Mouse (Mus musculus): ENCODE data around the gene 4931409K22Rik. TPM values are rescaled to one million over a fixed set of nuclear protein-coding genes. Genes with fewer than 3 reads are reported as not detected.

4931409K22Rik gene
- polyA plus RNA-seq, 1 experiment from 2014 or later, result not detected

DNA sequence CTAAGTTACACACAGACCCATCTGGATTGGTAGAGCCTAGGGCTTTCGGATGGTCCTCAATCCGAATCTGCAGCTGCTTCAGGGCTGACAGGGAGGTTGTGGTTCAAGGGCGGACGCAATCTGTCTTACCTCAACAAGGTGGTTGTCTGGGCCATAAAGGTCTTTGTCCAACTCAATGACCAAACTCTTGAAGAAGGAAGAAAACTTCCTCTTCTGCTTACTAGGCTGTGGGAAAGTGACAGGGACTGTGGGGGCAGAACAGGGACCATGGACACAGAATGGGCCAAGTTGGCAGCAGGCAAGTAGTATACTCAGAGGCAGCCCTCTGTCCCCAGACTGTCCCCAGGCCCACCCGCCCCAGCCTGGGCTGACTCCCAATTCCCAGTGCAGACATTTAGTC, 38.7 kb upstream of the 4931409K22Rik start:
- no peak for TF ChIP-seq CTCF (IDR thresholded peaks at IDR 0.05)
- POLR2A ChIA-PET, result interaction anchor here (1.2 kb wide), 1 partner anchor 11 kb away, joined by 6 read pairs; no protein-coding TSS in a partner anchor
- in situ Hi-C loops (cut with MboI; ENCODE audit: low pct_unique_long_range_greater_than_20kb), result loop anchor here (5.0 kb wide), 1 partner anchor 52 kb away; no protein-coding TSS in a partner anchor
- no peak for ATAC-seq
- DNase-seq (ENCODE audit: low read depth, low spot score), result no peak
- CTCF ChIA-PET, result interaction anchor here (1.3 to 5.6 kb wide), 3 partner anchors 9 to 29 kb away, joined by 3 to 49 read pairs (median 10); partner anchors contain the start of gene Chpf2
- H3K27me3 ChIP-seq, result no peaks in the 10 kb centered on the region

DNA sequence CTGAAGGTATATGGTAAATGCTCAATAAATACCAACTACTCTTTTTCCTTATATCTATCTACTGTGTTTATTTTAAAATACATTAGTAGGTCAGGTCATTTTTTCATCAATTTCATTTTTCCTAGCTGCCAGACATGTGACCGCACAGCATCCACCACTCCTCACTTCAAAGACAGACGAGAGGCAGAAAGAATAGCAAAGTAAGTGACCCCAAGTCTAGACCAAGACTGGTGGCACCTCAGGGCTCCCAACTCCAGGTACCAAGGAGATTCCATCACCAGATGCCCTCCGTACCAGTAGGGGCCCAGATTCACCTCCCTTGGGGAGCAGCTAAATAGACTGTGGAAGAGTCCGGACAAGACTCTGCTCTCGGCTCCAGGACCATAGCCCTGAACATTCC, 37.7 kb upstream of the 4931409K22Rik start:
- in situ Hi-C loops (cut with MboI; ENCODE audit: low pct_unique_long_range_greater_than_20kb), result no loop called here
- CTCF ChIA-PET, result interaction anchor here (0.9 to 5.6 kb wide), 3 partner anchors 9 to 83 kb away, joined by 3 to 49 read pairs (median 4); partner anchors contain the start of gene Chpf2
- no peak for DNase-seq (ENCODE audit: low read depth, low spot score)
- no peak for ATAC-seq
- POLR2A ChIA-PET, result interaction anchor here (0.5 to 1.2 kb wide), 2 partner anchors 10 to 653 kb away, joined by 3 to 6 read pairs; no protein-coding TSS in a partner anchor
- H3K27me3 ChIP-seq, result no peaks in the 10 kb centered on the region
- TF ChIP-seq CTCF (IDR thresholded peaks at IDR 0.05), result no peak

DNA sequence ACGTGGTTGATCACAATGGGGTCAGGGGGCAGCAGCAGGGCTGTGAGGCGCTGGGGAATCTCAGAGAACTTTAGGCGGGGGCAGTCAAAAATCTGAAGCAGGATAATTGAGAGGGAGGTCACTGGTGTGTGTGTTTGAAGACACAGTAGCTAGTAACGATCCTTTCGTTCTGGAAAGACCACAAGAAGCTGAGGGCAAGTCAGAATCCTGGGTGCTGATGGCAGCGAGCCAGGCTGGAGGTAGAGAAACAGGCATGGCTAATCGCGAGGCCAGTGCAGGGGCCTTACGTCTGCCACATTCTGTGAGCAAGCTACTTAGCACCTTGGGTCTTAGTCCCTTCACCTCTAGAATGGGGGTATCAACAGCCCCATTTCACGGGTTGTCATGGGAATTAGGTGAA, 37.3 kb upstream of the 4931409K22Rik start:
- H3K27me3 ChIP-seq, result no peaks in the 10 kb centered on the region
- in situ Hi-C loops (cut with MboI; ENCODE audit: low pct_unique_long_range_greater_than_20kb), result no loop called here
- TF ChIP-seq CTCF (IDR thresholded peaks at IDR 0.05), result no peak
- DNase-seq (ENCODE audit: low read depth, low spot score) (no peak), ATAC-seq (no peak)
- ChIA-PET POLR2A (interaction anchor here (0.5 to 1.2 kb wide), 2 partner anchors 10 to 654 kb away, joined by 3 to 6 read pairs; no protein-coding TSS in a partner anchor), CTCF (interaction anchor here (0.9 to 5.6 kb wide), 3 partner anchors 8 to 83 kb away, joined by 3 to 49 read pairs (median 4); partner anchors contain the start of gene Chpf2)

DNA sequence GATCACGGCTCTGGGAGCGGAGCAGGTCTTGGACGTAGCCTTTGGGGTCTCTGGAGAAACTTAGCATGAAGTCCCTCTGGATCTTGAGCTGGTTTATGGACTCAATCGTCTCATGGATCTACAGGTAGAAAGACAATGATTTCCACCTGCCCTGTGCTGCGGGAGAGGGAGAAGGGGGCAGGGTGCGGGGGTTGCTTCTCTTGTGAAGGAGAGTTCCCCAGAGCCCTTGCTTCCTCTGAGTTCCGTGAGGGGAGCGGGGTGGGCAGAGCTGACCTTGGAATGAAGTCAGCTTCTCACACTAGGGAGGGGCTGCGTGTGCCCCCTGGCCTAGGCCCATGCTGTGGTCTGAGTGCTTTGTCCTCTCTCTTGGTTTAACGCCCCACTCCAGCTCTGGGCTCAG, 36.6 kb upstream of the 4931409K22Rik start:
- no peak for TF ChIP-seq CTCF (IDR thresholded peaks at IDR 0.05)
- POLR2A ChIA-PET, result interaction anchor here (0.8 kb wide), 1 partner anchor 316 kb away, joined by 4 read pairs; no protein-coding TSS in a partner anchor
- ATAC-seq (no peak), DNase-seq (ENCODE audit: low read depth, low spot score) (no peak)
- in situ Hi-C loops (cut with MboI; ENCODE audit: low pct_unique_long_range_greater_than_20kb), result no loop called here
- H3K27me3 ChIP-seq, result no peaks in the 10 kb centered on the region
- CTCF ChIA-PET, result interaction anchor here (0.9 to 5.6 kb wide), 3 partner anchors 7 to 82 kb away, joined by 3 to 49 read pairs (median 4); partner anchors contain the start of gene Chpf2

DNA sequence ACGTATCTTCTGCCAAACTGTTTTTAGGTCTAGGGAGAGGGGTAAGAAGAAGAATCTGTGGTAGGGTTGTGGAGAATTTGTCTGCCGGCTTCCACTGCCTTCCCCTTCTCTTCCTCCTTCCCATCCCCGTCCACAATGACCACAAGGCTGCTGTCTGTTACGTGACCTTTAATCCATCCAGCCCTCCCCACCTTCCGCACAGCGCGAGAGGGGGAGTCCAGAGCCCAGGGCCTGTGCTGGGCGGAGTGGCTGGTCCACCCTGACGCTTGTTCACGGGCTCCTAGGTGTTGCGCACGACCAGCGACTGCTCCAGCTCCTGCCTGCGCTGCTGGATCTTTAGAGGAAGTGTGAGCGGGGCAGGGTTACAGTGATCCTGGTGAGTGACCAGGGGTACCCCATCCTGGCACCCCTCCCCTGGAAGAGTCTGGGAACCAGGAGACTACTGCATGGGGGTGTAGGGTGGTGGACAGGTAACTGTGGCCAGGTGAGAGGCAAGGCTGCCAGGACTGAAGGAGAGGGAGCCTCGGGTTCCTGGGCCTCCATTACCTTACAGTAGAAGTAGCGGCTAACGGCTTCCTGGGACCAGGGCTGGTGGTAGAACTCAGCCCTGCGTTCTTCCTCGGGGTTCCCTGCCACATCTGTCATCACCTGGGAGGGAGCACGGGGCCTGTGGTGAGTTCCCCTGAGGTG, 36.0 kb upstream of the 4931409K22Rik start:
- ATAC-seq, result no peak
- in situ Hi-C loops (cut with MboI; ENCODE audit: low pct_unique_long_range_greater_than_20kb), result no loop called here
- CTCF ChIA-PET, result no interaction called here
- H3K27me3 ChIP-seq, result no peaks in the 10 kb centered on the region
- POLR2A ChIA-PET, result interaction anchor here (0.8 kb wide), 1 partner anchor 316 kb away, joined by 4 read pairs; no protein-coding TSS in a partner anchor
- TF ChIP-seq CTCF (IDR thresholded peaks at IDR 0.05), result no peak
- no peak for DNase-seq (ENCODE audit: low read depth, low spot score)

DNA sequence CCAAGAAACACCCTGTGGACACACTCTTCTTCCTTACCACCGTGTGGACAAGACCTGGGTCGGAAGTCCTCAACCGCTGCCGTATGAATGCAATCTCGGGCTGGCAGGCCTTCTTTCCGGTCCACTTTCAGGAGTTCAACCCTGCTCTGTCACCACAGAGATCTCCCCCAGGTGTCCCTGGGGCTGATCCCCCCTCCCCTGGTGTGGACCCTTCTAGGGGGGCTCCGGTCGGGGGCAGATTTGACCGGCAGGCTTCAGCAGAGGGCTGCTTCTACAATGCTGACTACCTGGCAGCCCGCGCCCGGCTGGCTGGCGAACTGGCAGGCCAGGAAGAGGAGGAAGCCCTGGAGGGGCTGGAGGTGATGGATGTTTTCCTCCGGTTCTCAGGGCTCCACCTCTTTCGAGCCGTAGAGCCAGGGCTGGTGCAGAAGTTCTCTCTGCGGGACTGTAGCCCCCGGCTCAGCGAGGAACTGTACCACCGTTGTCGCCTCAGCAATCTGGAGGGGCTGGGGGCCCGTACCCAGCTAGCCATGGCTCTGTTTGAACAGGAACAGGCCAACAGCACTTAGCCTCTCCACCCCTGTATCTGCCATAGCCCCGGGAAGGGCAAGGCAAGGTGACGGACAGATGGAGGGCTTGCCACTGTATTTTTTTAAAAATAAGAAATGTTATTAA, 35.3 kb upstream of the 4931409K22Rik start:
- no peak for ATAC-seq
- no peak for TF ChIP-seq CTCF (IDR thresholded peaks at IDR 0.05)
- in situ Hi-C loops (cut with MboI; ENCODE audit: low pct_unique_long_range_greater_than_20kb), result no loop called here
- ChIA-PET CTCF (no interaction called here), POLR2A (interaction anchor here (0.9 to 1.6 kb wide), 2 partner anchors 9 to 61 kb away, joined by 3 to 4 read pairs; no protein-coding TSS in a partner anchor)
- DNase-seq (ENCODE audit: low read depth, low spot score), result no peak
- no peaks in the 10 kb centered on the region for H3K27me3 ChIP-seq

DNA sequence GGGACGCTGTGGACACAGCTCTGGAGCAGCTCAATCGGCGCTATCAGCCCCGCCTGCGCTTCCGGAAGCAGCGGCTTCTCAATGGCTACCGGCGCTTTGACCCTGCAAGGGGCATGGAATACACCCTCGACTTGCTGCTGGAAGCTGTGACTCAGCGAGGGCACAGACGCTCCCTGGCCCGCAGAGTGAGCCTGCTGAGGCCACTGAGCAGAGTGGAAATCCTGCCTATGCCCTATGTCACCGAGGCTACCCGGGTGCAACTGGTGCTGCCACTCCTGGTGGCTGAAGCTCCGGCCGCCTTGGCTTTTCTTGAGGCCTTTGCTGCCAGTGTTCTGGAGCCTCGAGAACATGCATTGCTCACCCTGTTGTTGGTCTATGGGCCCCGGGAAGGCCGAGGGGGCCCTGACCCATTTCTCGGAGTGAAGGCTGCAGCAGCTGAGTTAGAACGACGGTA, 34.7 kb upstream of the 4931409K22Rik start:
- peak; percentile 72 for ATAC-seq
- ChIA-PET POLR2A (interaction anchor here (0.9 to 1.6 kb wide), 3 partner anchors 10 to 61 kb away, joined by 3 to 4 read pairs (median 3); no protein-coding TSS in a partner anchor), CTCF (no interaction called here)
- in situ Hi-C loops (cut with MboI; ENCODE audit: low pct_unique_long_range_greater_than_20kb), result no loop called here
- no peak for DNase-seq (ENCODE audit: low read depth, low spot score)
- no peak for TF ChIP-seq CTCF (IDR thresholded peaks at IDR 0.05)
- H3K27me3 ChIP-seq, result no peaks in the 10 kb centered on the region

DNA sequence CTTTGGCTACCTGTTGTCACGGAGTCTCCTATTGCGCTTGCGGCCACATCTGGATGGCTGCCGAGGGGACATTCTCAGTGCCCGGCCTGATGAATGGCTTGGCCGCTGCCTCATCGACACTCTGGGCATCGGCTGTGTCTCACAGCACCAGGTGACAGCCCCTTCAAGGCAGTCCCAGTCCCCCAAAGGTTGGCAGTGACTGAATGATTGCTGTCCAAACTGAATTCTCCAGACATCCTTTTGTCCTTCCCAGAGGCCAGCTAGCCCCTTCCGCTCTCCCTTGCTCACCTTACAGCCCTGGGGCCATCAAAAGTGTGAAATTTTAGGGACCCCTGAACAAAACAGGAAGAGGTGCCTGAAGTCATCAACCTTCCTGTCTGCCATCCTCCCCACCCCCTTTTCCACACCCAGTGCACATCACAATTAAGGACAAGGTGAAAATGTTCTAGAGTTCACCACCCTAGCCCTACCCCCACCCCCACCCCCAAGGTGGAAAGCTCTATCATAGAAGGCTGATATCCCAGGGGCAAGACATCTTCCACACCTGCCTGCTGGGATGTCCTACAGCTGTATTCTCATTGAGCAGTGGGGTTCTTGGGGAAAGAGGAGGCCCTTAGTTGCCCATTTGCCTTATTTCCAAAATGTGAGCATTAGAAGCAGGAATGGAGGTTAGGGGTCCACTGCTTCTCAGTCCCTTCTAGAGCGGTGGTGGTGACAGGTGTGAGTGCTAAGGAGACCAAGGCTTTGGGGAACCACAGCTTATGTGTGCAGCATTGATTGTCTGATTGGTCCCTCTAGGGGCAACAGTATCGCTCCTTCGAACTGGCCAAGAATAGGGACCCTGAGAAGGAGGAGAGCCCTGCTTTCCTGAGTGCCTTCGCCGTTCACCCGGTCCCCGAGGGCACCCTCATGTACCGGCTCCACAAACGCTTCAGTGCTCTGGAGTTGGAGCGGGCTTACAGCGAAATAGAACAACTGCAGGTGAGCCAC, 33.2 kb upstream of the 4931409K22Rik start:
- ATAC-seq, result no peak

DNA sequence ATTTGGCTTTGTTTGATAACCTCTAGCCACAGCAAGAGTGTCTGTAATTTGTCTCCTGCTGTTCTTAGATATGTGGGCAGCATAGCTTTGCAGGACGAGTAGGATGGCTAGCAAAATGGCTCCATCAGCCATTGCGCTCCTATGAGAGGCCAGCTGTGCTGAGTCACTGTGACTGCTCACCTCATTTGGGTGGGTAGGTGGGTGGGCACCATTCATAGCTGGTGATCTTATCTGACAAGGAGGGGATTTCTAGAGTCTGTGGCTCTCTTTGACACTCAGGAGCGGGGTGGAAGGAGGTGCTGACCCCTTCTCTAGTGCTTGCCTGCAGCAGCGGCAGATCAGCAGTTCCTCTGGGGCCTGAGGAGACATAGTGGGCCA, 30.6 kb upstream of the 4931409K22Rik start:
- ChIA-PET CTCF (interaction anchor here (7.2 kb wide), 1 partner anchor 9 kb away, joined by 49 read pairs; no protein-coding TSS in a partner anchor), POLR2A (interaction anchor here (1.0 to 1.5 kb wide), 4 partner anchors 10 to 162 kb away, joined by 3 to 5 read pairs (median 4); partner anchors contain the start of gene Abcf2)
- in situ Hi-C loops (cut with MboI; ENCODE audit: low pct_unique_long_range_greater_than_20kb), result no loop called here
- TF ChIP-seq CTCF (IDR thresholded peaks at IDR 0.05), result no peak
- DNase-seq (ENCODE audit: low read depth, low spot score), result no peak
- ATAC-seq, result peak; percentile 4
- H3K27me3 ChIP-seq, result no peaks in the 10 kb centered on the region

More for the DNA sequence above, 33.2 kb upstream of the 4931409K22Rik start:
- no peak for DNase-seq (ENCODE audit: low read depth, low spot score)
- ChIA-PET CTCF (interaction anchor here (7.2 kb wide), 1 partner anchor 6 kb away, joined by 49 read pairs; no protein-coding TSS in a partner anchor), POLR2A (interaction anchor here (0.6 to 1.6 kb wide), 3 partner anchors 12 to 98 kb away, joined by 3 to 4 read pairs (median 3); no protein-coding TSS in a partner anchor)
- TF ChIP-seq CTCF (IDR thresholded peaks at IDR 0.05), result no peak
- no peaks in the 10 kb centered on the region for H3K27me3 ChIP-seq
- in situ Hi-C loops (cut with MboI; ENCODE audit: low pct_unique_long_range_greater_than_20kb), result no loop called here
